Mouse (Mus musculus): ENCODE results near the gene Dnajc3. TPM values are rescaled to one million over a fixed set of nuclear protein-coding genes. Genes with fewer than 3 reads are reported as not detected.
"Not testable (repeated sequence)": the region's sequence is repeated elsewhere in the genome, so short reads cannot be mapped to it uniquely, and the experiment has no call there.

The Dnajc3 gene
- total RNA-seq, 2 experiments from 2014 or later = 68.4 to 70.1 TPM

- not testable (repeated sequence) for DNase-seq
Measured at GRCm38 (mm10) chr14:118982429-118983045, 44.8 kb downstream of the Dnajc3 start.

- DNase-seq = no peak
Measured at GRCm38 (mm10) chr14:118983396-118983795, 45.6 kb downstream of the Dnajc3 start.

GRCm38 (mm10) chr14:118984161-118984560 is 46.4 kb downstream of the Dnajc3 start:
- DNase-seq = no peak

GRCm38 (mm10) chr14:118986653-118987522 is 49.1 kb downstream of the Dnajc3 start:
- peak; percentile 71 to 75 for DNase-seq

GRCm38 (mm10) chr14:118987523-118988496 is 50.0 kb downstream of the Dnajc3 start:
- DNase-seq = peak; percentile 36 to 41

GRCm38 (mm10) chr14:118995226-118995925 is 57.6 kb downstream of the Dnajc3 start:
- no peak for DNase-seq

GRCm38 (mm10) chr14:119003320-119003719 is 65.5 kb downstream of the Dnajc3 start:
- DNase-seq = peak; percentile 17 to 22

GRCm38 (mm10) chr14:119005834-119006233 is 68.1 kb downstream of the Dnajc3 start:
- peak in 1 of 2 experiments; percentile 2 for DNase-seq

- DNase-seq = no peak
Measured at GRCm38 (mm10) chr14:119006441-119007102, 68.8 kb downstream of the Dnajc3 start.

GRCm38 (mm10) chr14:119007103-119007951 is 69.6 kb downstream of the Dnajc3 start:
- peak; percentile 96 to 97 for DNase-seq

- no peak for DNase-seq
Measured at GRCm38 (mm10) chr14:119008031-119008590, 70.3 kb downstream of the Dnajc3 start.

- DNase-seq = no peak
Measured at GRCm38 (mm10) chr14:119009531-119009930, 71.8 kb downstream of the Dnajc3 start.

- peak; percentile 55 to 60 for DNase-seq
Measured at GRCm38 (mm10) chr14:119012607-119013431, 75.0 kb downstream of the Dnajc3 start.

GRCm38 (mm10) chr14:119013549-119013948 is 75.8 kb downstream of the Dnajc3 start:
- no peak for DNase-seq

- DNase-seq = peak; percentile 15 to 25
Measured at GRCm38 (mm10) chr14:119025889-119026288, 88.1 kb downstream of the Dnajc3 start.

GRCm38 (mm10) chr14:119027130-119027529 is 89.4 kb downstream of the Dnajc3 start:
- peak; percentile 64 to 75 for DNase-seq

GRCm38 (mm10) chr14:119027675-119028253 is 90.0 kb downstream of the Dnajc3 start:
- peak in 1 of 2 experiments; percentile 2 for DNase-seq

Measured in adrenal gland, postnatal 36 days (tissue).